Mouse (Mus musculus) MEL (cell line): ENCODE data around the gene Rit1.

Experiments used
- BHLHE40 ChIP-seq: IDR thresholded peaks from 2 replicates; pipeline ENCODE4 v1.6.1; 2012; ENCODE audit warnings: low read depth, mild to moderate bottlenecking, inconsistent platforms, low read length, improper control_type of control experiment, borderline replicate concordance
- CHD1 ChIP-seq: IDR thresholded peaks from 2 replicates; pipeline ENCODE4 v1.6.1; 2012; ENCODE audit warnings: low read depth, mild to moderate bottlenecking, inconsistent platforms, low read length, improper control_type of control experiment
- CHD2 ChIP-seq: IDR thresholded peaks from 2 replicates; pipeline ENCODE4 v1.6.1; 2011; ENCODE audit warnings: low read length, improper control_type of control experiment
- CTCF ChIP-seq, 3 experiments: IDR thresholded peaks in 2 of 3; conservative IDR thresholded peaks in 1 of 3; 2 replicates each; pipeline ENCODE4 v1.5.1; 2011 to 2012; ENCODE audit warnings: low read length in 3 of 3, low read depth in 2 of 3, mild to moderate bottlenecking in 2 of 3, improper control_type of control experiment in 1 of 3, inconsistent platforms in 1 of 3, mixed read lengths in 1 of 3, moderate library complexity in 1 of 3; ENCODE audit not compliant: control insufficient read depth in 1 of 3, insufficient read depth in 1 of 3, poor library complexity in 1 of 3, severe bottlenecking in 1 of 3
- EP300 ChIP-seq, 2 experiments: IDR thresholded peaks; 2 replicates each; pipeline ENCODE4 v1.6.1; 2011; ENCODE audit warnings: improper control_type of control experiment in 2 of 2, low read length in 2 of 2, low read depth in 1 of 2, mild to moderate bottlenecking in 1 of 2
- UBTF ChIP-seq: IDR thresholded peaks from 2 replicates; pipeline ENCODE4 v1.6.1; 2012; ENCODE audit warnings: low read depth, mild to moderate bottlenecking, inconsistent platforms, low read length, improper control_type of control experiment, moderate library complexity, borderline replicate concordance; ENCODE audit not compliant: insufficient read depth

- TF ChIP-seq UBTF, result no peak
- no peak for TF ChIP-seq CTCF (IDR thresholded peaks at IDR 0.05 in 2 of 3, conservative IDR thresholded peaks at IDR 0.05 in 1 of 3; ENCODE audit: control insufficient read depth in 1 of 3, insufficient read depth in 1 of 3, low read depth in 2 of 3, low read length in 3 of 3, poor library complexity in 1 of 3, severe bottlenecking in 1 of 3)
- no peak for TF ChIP-seq BHLHE40
- TF ChIP-seq CHD2, result no peak
- no peak for TF ChIP-seq EP300 (IDR thresholded peaks at IDR 0.05; ENCODE audit: low read depth in 1 of 2, low read length in 2 of 2)
- TF ChIP-seq CHD1, result no peak
Measured at GRCm38 (mm10) chr3:88746139-88746870, 29.7 kb downstream of the Rit1 start.
